Mouse (Mus musculus) testis, adult 2 months (tissue): ENCODE data around the gene Glod4.

ENCODE experiments used
- CTCF ChIP-seq: fragments of 200-500 bp; IDR thresholded peaks from 2 replicates; pipeline ENCODE4 v1.5.1; 2012; ENCODE audit warnings: low read depth, mild to moderate bottlenecking, inconsistent platforms, low read length, moderate library complexity; ENCODE audit not compliant: control insufficient read depth, insufficient read depth, insufficient replicate concordance
- POLR2A ChIP-seq: fragments of 200-500 bp; IDR thresholded peaks from 2 replicates; pipeline ENCODE4 v1.6.1; 2012; ENCODE audit warnings: low read depth, mild to moderate bottlenecking, inconsistent platforms, low read length, moderate library complexity; ENCODE audit not compliant: control insufficient read depth

- TF ChIP-seq POLR2A (no peak), CTCF (no peak)
Measured at GRCm38 (mm10) chr11:76278960-76279852, 35.7 kb upstream of the Glod4 start.
